Mouse (Mus musculus): Measurements from ENCODE around the gene Cdh4.

The Cdh4 gene

GRCm38 (mm10) chr2:179664171-179664608 lies 222.0 kb downstream of the Cdh4 start:
- no peak for DNase-seq (ENCODE audit: low spot score in 2 of 2)

GRCm38 (mm10) chr2:179670689-179671088 lies 228.5 kb downstream of the Cdh4 start:
- no peak for DNase-seq (ENCODE audit: low spot score in 2 of 2)

GRCm38 (mm10) chr2:179679866-179680265 lies 237.6 kb downstream of the Cdh4 start:
- DNase-seq (ENCODE audit: low spot score in 2 of 2), result no peak

- no peak for DNase-seq (ENCODE audit: low spot score in 2 of 2)
Observed at GRCm38 (mm10) chr2:179681386-179681785, 239.2 kb downstream of the Cdh4 start.

GRCm38 (mm10) chr2:179687243-179687681 lies 245.0 kb downstream of the Cdh4 start:
- DNase-seq (ENCODE audit: low spot score in 2 of 2), result no peak

- no peak for DNase-seq (ENCODE audit: low spot score in 2 of 2)
Observed at GRCm38 (mm10) chr2:179688976-179689375, 246.7 kb downstream of the Cdh4 start.

GRCm38 (mm10) chr2:179689761-179690160 lies 247.5 kb downstream of the Cdh4 start:
- DNase-seq (ENCODE audit: low spot score in 2 of 2), result no peak

- no peak for DNase-seq (ENCODE audit: low spot score in 2 of 2)
Observed at GRCm38 (mm10) chr2:179690571-179690970, 248.3 kb downstream of the Cdh4 start.

- DNase-seq (ENCODE audit: low spot score in 2 of 2), result no peak
Observed at GRCm38 (mm10) chr2:179694936-179695335, 252.7 kb downstream of the Cdh4 start.

GRCm38 (mm10) chr2:179697601-179698000 lies 255.4 kb downstream of the Cdh4 start:
- DNase-seq (ENCODE audit: low spot score in 2 of 2), result no peak

GRCm38 (mm10) chr2:179698196-179698985 lies 256.2 kb downstream of the Cdh4 start:
- DNase-seq (ENCODE audit: low spot score in 2 of 2), result no peak

GRCm38 (mm10) chr2:179705043-179705442 lies 262.8 kb downstream of the Cdh4 start:
- no peak for DNase-seq (ENCODE audit: low spot score in 2 of 2)

- DNase-seq (ENCODE audit: low spot score in 2 of 2), result no peak
Observed at GRCm38 (mm10) chr2:179705461-179705860, 263.2 kb downstream of the Cdh4 start.

- DNase-seq (ENCODE audit: low spot score in 2 of 2), result no peak
Observed at GRCm38 (mm10) chr2:179706616-179707015, 264.4 kb downstream of the Cdh4 start.

- DNase-seq (ENCODE audit: low spot score in 2 of 2), result no peak
Observed at GRCm38 (mm10) chr2:179709111-179709510, 266.9 kb downstream of the Cdh4 start.

- no peak for DNase-seq (ENCODE audit: low spot score in 2 of 2)
Observed at GRCm38 (mm10) chr2:179712690-179713089, 270.5 kb downstream of the Cdh4 start.

GRCm38 (mm10) chr2:179713326-179713725 lies 271.1 kb downstream of the Cdh4 start:
- DNase-seq (ENCODE audit: low spot score in 2 of 2), result no peak

- DNase-seq (ENCODE audit: low spot score in 2 of 2), result no peak
Observed at GRCm38 (mm10) chr2:179714145-179714544, 271.9 kb downstream of the Cdh4 start.

GRCm38 (mm10) chr2:179715375-179715774 lies 273.1 kb downstream of the Cdh4 start:
- DNase-seq (ENCODE audit: low spot score in 2 of 2), result no peak

GRCm38 (mm10) chr2:179720366-179720765 lies 278.1 kb downstream of the Cdh4 start:
- no peak for DNase-seq (ENCODE audit: low spot score in 2 of 2)

- no peak for DNase-seq (ENCODE audit: low spot score in 2 of 2)
Observed at GRCm38 (mm10) chr2:179721534-179722516, 279.6 kb downstream of the Cdh4 start.

GRCm38 (mm10) chr2:179722776-179723386 lies 280.6 kb downstream of the Cdh4 start:
- no peak for DNase-seq (ENCODE audit: low spot score in 2 of 2)
